Mouse (Mus musculus): Measurements from ENCODE around the gene Hint1.
"Not testable (repeated sequence)": the region's sequence is repeated elsewhere in the genome, so short reads cannot be mapped to it uniquely, and the experiment has no call there.

Gene Hint1

GRCm38 (mm10) chr11:54866119-54867048 is at the start of gene Hint1:
Gene Hint1, plus strand, starts transcription at chr11:54866383.
- peak; percentile 81 for DNase-seq (ENCODE audit: low read depth, low spot score)

- DNase-seq (ENCODE audit: low read depth, low spot score): no peak
Observed at GRCm38 (mm10) chr11:54817449-54817848, 48.7 kb upstream of the Hint1 start.

GRCm38 (mm10) chr11:54819489-54819888 is 46.7 kb upstream of the Hint1 start:
- DNase-seq (ENCODE audit: low read depth, low spot score): no peak

- no peak for DNase-seq (ENCODE audit: low read depth, low spot score)
Observed at GRCm38 (mm10) chr11:54823467-54823866, 42.7 kb upstream of the Hint1 start.

GRCm38 (mm10) chr11:54825774-54826173 is 40.4 kb upstream of the Hint1 start:
- no peak for DNase-seq (ENCODE audit: low read depth, low spot score)

- no peak for DNase-seq (ENCODE audit: low read depth, low spot score)
Observed at GRCm38 (mm10) chr11:54826819-54827218, 39.4 kb upstream of the Hint1 start.

- no peak for DNase-seq (ENCODE audit: low read depth, low spot score)
Observed at GRCm38 (mm10) chr11:54833833-54834232, 32.4 kb upstream of the Hint1 start.

GRCm38 (mm10) chr11:54834596-54834995 is 31.6 kb upstream of the Hint1 start:
- no peak for DNase-seq (ENCODE audit: low read depth, low spot score)

- no peak for DNase-seq (ENCODE audit: low read depth, low spot score)
Observed at GRCm38 (mm10) chr11:54836106-54836505, 30.1 kb upstream of the Hint1 start.

- DNase-seq (ENCODE audit: low read depth, low spot score): no peak
Observed at GRCm38 (mm10) chr11:54839696-54840095, 26.5 kb upstream of the Hint1 start.

- DNase-seq (ENCODE audit: low read depth, low spot score): no peak
Observed at GRCm38 (mm10) chr11:54840891-54841290, 25.3 kb upstream of the Hint1 start.

- no peak for DNase-seq (ENCODE audit: low read depth, low spot score)
Observed at GRCm38 (mm10) chr11:54844424-54844823, 21.8 kb upstream of the Hint1 start.

- no peak for DNase-seq (ENCODE audit: low read depth, low spot score)
Observed at GRCm38 (mm10) chr11:54844959-54845358, 21.2 kb upstream of the Hint1 start.

GRCm38 (mm10) chr11:54845470-54846442 is 20.4 kb upstream of the Hint1 start:
- DNase-seq (ENCODE audit: low read depth, low spot score): no peak

- no peak for DNase-seq (ENCODE audit: low read depth, low spot score)
Observed at GRCm38 (mm10) chr11:54849961-54850758, 16.0 kb upstream of the Hint1 start.

GRCm38 (mm10) chr11:54851656-54852055 is 14.5 kb upstream of the Hint1 start:
- no peak for DNase-seq (ENCODE audit: low read depth, low spot score)

- DNase-seq (ENCODE audit: low read depth, low spot score): not testable (repeated sequence)
Observed at GRCm38 (mm10) chr11:54858880-54859279, 7.3 kb upstream of the Hint1 start.

- no peak for DNase-seq (ENCODE audit: low read depth, low spot score)
Observed at GRCm38 (mm10) chr11:54859322-54860165, 6.6 kb upstream of the Hint1 start.

- peak; percentile 99 for DNase-seq (ENCODE audit: low read depth, low spot score)
Observed at GRCm38 (mm10) chr11:54860256-54861038, 5.7 kb upstream of the Hint1 start, which contains the start of gene Lyrm7. Gene Lyrm7, minus strand, starts transcription at chr11:54860916.
